Mouse (Mus musculus): ENCODE data around the gene Fis1. TPM values are rescaled to one million over a fixed set of nuclear protein-coding genes. Genes with fewer than 3 reads are reported as not detected.
A peak's percentile ranks its signal among the peaks of the same experiment; 100 is the strongest.

The Fis1 gene
- polyA plus RNA-seq, 2 experiments from 2014 or later = 446 to 499 TPM

DNA sequence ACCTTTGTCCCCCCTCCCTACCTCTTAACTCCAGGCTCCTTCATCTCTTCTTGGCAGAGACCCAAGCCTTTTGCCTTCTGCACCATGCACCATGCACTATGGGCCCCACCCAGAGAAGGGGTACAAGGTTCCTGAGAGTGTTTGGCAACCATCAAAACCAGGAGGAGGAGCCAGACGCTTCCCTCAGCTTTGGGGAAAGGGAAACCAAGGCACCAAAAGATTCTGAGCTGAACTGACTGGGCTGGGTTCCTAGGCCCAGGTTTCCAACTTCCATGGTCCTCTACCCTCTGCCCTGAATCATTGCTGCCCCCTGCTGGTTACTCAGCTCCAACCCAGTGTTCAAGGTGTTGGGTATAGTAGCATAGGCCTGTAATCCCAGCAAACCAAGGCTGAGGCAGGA, 17.6 kb downstream of the Fis1 start:
- ATAC-seq = peak; percentile 66

DNA sequence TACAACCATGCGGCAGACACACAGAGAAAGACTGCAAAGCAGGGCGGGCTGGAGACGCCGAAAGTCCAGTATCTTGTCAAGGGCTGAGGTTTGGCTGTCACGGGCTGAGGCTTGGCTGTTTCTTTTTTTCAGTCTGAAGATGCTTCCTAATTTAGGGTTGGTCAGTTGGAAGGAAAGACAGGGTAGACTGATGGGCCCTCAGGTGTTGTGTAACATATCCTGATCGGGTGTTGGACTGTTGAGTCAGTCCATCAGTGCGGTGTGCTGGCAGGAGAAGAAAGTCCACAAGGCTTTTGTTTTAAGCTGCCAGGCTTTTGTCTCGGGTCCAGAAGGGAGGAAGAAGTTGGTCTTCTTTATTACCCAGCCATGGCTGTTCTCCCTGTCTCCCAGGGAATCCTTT, 20.6 kb downstream of the Fis1 start:
- ATAC-seq = no peak

DNA sequence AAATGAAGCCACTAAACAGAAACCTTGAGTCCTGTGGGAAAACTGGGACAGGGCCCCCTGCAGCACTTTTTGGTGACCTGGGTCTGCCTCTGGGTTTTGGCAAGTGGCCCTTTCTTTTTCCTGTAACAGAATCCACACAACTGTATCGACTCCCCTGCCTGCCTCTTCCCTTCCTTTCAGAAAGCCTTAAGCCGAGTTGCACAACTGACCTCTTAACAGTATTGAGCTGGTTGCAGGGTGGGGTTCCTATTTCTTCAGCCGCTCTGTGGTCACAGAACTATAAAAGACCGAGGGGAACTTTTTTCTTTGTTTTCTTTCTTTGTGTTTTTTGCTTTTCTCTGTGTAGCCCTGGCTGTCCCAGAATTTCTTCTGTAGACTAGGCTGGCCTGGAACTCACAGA, 24.7 kb downstream of the Fis1 start:
- no peak for ATAC-seq

DNA sequence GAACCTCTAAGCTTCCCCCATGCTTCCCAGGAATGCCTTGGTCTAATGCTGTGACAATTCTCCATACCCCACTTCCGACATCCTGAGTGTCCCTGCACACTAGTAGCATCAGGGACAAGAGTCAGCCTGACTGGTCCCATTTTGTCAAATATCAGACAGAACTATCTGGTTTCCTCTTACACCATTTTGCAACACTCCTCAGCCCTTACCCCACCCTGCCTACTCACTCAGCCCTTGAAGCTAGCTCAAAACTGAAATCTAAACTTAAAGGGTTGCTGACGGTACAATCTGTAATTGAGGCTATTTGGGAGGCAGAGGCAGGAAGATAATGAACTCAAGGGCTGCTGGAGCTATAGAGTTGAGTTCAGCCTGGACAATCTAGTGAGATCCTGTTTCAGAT, 26.7 kb downstream of the Fis1 start:
- ATAC-seq = no peak

DNA sequence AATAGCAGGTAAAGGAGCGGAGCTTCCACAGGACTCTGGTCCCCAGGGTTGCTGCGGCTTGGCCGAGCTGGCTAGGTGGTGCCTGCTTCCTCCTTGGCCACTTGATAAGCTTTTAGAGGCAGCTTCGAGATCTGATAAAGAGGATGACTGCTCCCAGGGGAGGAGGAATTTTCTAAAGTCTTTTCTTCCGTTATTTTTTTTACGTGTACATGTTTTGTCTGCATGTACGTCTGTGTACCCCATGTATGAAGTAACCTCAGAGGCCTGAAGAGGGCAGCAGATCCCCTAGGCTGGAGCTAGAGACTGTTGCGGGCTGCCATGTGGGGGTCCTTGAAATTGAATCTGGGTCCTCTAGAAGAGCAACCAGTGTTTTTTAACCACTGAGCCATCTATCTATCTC, 27.9 kb downstream of the Fis1 start:
- ATAC-seq = no peak

DNA sequence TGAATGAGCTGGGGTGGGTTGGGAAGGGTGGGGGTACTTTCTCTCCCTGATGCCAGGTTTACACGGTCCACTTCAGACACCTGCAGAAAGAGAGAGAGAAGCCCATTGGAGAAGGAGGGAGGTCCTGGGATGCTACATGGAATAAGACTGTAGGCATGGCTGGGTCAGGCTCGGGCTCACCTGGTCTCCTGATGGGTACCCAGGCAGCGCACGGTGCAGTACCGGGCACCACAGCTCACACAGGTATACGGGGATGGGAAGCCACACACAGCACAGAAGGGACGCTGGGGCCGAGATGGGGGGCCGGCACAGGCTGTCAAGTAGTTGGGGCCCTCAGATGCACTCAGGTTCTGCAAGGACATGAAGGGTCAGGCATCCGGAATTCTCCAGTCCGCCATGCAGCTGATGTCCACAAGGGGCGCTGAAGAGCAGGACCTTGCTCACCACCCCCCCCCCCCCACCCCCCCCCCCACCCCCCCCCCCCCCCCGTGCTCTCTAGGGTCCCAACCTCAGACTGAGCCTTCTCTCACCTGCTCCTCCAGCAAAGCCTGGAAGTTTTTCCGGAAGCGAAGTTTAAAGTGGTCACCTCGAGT, 29.4 kb downstream of the Fis1 start:
- ATAC-seq = no peak

DNA sequence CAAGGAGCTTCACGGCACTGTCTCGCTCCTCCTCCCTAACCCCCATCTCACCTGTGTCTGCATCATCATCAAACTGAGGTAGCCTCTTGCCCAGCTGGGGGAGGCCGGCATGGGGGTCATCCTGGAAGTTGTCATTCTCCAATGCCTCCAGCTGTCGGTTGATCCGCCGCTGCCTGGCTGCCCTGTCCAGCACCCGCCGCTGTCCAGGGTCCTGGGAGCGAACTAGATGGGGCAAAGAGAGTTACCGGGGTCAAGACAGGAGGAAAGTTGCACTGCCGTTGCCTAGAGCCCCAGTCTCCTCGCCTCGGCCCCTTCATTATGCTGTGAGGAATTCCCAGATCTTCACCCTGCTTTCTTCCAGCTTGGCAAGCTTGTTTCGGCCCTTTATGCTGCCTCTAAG, 31.8 kb downstream of the Fis1 start:
- no peak for ATAC-seq

DNA sequence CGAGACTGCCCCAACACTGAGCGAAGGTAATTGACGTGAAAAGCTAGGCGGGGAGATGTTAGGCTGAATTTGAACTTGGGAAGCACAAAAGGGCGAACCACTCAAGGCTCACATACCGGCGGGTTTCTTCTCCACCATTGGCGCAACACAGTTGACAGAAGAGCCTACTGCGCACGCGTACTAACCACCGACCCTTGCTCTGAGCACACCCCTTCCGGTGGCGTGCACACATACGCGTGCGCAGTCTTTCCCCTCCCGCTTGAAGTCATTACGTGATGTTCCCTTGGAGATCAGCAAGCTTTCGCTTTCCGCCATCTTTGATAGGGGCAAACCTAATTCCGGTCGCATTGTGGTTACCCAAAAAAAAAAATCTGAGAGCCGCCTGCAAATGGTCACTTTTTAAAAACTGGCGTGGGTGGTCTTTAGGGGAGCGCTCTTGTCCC, 33.6 kb downstream of the Fis1 start, which contains the start of gene Plod3:
Gene Plod3, plus strand, starts transcription at position 325 of the 443 bp plus-strand sequence.
- ATAC-seq = peak; percentile 97

DNA sequence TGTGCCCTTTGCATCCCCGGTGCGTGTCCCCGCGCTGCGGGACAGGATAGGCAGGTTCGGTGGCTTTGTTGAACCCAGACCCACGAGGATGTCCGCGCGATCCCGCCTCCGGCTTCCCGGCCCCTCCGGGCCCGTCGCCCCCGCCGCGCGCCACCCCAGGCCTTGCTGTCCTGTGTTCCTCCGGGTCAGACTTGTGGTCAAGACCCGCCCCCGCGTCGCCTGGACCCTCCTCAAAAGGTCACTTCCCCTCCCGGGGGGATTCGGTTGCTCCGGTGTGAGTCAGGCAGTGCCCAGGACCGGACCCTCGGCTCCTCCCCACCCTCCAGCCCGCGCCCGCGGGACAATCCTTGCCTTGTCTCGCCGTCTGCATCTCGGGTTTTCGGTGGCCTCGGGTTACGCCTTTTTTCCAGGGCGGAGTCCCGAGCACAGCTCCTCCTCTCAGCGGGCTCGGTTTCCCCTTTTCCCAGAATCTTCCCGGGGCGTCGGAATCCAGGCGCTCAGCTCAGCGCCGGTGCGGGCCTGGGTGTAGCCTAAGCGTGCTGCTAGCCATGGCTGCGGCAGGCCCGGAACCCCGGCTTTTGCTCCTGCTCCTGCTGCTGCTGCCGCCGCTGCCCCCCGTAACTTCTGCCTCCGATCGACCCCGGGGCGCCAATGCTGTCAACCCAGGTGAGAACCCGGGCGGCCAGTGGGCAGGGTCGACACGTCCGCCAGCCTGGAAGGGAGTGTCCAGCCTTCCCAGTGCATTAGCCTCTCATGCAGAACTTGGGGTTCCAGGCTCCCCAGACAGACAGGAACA, 34.3 kb downstream of the Fis1 start:
- ATAC-seq = peak; percentile 22

DNA sequence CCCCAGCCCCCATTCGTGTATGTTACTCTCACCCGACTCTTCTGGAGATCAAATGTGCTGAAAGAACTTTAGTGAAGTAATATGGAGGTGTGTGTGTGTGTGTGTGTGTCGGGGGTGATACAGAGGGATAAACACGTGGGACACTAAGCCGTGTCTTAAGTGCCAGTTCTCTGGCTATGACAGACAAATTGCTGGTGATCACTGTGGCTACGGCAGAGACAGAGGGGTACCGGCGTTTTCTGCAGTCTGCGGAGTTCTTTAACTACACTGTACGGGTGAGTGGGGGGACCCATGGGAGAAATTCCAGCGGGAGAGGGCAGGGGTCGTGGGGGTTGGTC, 34.8 kb downstream of the Fis1 start, which contains the start of gene Znhit1:
Gene Znhit1, minus strand, starts transcription at position 88 of the 338 bp plus-strand sequence.
- no peak for ATAC-seq

DNA sequence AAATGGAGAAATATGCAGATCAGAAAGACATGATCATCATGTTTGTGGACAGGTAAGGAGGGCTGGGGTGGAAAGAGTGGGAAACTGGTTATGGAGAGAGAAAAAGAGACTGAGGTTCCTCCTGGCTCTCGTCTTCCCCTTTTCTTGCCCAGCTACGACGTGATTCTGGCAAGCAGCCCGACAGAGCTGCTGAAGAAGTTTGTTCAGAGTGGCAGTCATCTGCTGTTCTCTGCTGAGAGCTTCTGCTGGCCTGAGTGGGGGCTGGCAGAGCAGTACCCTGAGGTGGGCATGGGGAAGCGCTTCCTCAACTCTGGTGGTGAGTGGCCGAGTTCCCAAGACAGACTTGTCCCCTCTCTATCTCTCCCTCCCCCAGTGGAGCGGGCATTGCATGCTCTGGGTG, 35.3 kb downstream of the Fis1 start:
- no peak for ATAC-seq

DNA sequence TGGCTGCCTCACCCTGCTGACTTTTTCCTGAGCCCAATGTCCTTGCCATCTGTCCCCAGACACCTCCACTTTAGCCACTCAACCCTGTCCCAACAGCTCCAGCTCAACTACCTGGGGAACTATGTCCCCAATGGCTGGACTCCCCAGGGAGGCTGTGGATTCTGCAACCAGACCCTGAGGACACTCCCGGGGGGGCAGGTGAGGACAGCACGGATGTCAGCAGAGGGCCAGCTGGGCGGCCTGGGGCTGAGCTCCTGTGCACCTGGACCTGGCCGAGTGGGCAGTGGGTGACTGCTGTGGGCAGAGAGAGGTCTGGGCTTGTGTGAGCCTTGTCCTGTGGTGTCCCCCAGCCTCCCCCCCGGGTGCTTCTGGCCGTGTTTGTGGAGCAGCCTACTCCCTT, 36.7 kb downstream of the Fis1 start:
- ATAC-seq = no peak

DNA sequence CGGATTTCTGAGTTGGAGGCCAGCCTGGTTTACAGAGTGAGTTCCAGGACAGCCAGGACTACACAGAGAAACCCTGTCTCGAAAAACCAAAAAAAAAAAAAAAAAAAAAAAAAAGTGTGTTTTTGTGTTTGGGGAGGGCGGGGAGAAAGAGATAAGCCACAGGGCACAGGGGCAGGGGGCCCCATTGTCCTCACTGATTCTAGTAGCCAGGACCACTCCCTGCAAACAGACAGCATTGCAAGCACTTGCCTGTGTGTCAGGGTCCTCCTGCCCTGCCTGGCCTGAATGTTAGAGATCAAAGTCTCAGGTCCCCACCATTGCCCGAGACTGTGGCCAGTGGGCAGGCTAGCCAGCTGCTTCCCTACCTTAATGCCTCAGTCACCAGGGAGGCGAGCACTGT, 46.4 kb downstream of the Fis1 start:
- ATAC-seq = no peak

DNA sequence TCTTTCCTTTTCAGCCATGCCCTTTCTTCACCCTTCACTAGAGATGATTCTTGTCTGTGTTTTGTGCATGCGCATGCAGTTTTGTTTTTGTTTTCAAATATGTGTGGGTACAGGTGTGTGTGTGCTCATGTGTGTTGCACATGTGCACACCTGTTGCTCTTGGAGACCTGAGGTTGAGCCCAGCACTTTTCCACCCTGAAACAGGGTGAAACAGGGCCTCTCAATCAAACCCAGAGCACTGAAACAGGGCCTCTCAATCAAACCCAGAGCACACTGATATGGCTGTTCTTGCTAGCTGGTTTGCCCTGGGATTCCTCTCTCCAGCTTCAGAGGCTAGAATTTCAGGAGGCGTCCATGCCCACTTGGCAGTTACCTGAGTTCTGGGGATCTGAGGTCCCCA, 47.5 kb downstream of the Fis1 start:
- no peak for ATAC-seq

DNA sequence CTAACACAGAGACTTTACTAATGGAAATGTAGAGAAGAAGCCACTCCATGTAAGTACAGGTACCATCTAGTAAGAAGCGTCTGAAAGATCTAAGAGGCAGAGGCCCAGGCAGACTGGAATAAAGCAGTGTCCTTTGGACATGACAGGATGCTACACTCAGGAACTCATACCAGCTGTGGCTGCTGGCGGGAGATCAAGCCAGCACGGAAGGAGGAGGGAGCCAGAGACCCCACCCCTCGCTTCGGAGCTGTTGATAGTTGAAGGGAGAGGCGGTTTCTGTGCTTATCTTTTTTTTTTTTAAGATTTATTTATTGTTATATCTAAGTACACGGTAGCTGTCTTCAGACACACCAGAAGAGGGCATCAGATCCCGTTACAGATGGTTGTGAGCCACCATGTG, 54.2 kb downstream of the Fis1 start:
- ATAC-seq = no peak

DNA sequence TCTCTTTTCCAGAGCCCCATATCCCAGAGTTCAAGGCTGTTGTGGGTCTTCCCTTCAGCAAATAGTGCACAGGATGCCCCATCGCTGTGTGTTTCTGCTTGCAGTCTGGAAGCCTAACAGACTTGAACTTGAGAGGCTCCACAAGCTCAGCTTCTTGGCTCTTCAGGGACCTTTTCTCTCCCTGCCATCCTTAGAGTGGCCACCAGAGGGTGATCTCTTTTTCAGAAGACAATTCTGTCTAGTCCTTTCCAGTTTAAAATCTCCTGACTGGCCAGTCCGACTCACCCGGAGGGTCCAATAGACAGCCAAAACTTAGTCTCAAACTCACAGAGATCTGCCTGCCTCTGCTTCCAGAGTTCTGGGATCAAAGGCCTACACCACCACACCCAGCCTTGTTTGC, 56.9 kb downstream of the Fis1 start:
- no peak for ATAC-seq

DNA sequence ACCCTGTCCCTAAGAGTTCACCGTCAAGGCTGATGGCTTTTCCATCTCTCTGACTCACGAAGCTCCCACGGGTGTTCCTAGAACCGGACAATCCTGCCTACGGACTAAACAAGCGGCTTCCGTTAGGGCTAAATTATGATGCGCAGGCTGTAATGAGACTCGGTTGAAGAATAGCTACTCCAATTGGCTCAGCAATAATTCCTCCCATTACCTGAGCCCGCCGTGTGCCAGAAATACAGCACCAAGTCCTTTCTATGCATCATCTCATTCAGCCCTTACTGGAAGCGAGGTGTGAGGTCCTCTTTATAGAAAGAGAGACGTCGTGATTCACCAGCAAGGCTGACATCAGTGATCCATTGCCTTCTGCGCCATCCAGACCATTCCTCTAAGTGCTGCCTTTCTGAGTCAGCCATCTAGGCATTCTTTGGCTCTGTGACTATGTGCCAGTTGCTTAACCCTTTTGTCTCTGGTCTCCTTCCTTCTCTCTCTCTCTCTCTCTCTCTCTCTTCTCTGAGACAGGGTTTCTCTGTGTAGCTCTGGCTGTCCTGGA, 59.4 kb downstream of the Fis1 start:
- ATAC-seq = no peak

Other genes with a start within 250 kb of the Fis1 start
- not detected for gene Col26a1, start 70.1 kb upstream of the Fis1 start, polyA plus RNA-seq (2017; shearing (Covaris generic))
- 1 to 10 TPM; 7.4 to 9.7 TPM for gene Ift22, start 45.1 kb upstream of the Fis1 start, polyA plus RNA-seq (2017; shearing (Covaris generic))
- gene Cldn15, start 13.3 kb downstream of the Fis1 start, polyA plus RNA-seq (2017; shearing (Covaris generic)) = not detected
- 1 to 10 TPM; 2.6 to 6.0 TPM for gene Plod3, start 33.7 kb downstream of the Fis1 start, polyA plus RNA-seq (2017; shearing (Covaris generic))
- 10 to 100 TPM; 56.5 to 66.5 TPM for gene Znhit1, start 34.7 kb downstream of the Fis1 start, polyA plus RNA-seq (2017; shearing (Covaris generic))
- not detected for gene Vgf, start 73.1 kb downstream of the Fis1 start, polyA plus RNA-seq (2017; shearing (Covaris generic))
- gene Ap1s1, start 92.9 kb downstream of the Fis1 start, polyA plus RNA-seq (2017; shearing (Covaris generic)) = 10 to 100 TPM; 71.3 to 90.7 TPM
- not detected for gene Serpine1, start 119.0 kb downstream of the Fis1 start, polyA plus RNA-seq (2017; shearing (Covaris generic))
- gene Trim56, start 162.9 kb downstream of the Fis1 start, polyA plus RNA-seq (2017; shearing (Covaris generic)) = 10 to 100 TPM; 15.1 to 15.6 TPM
- under 1 TPM in 1 of 2 experiments, not detected in 1; 0.22 TPM for gene Muc3, start 196.0 kb downstream of the Fis1 start, polyA plus RNA-seq (2017; shearing (Covaris generic))

All from activated CD4-positive, CD25-positive, alpha-beta regulatory T cell, adult 4 months (primary cell).